Mouse (Mus musculus): ENCODE results near the gene Mfn1. TPM values are rescaled to one million over a fixed set of nuclear protein-coding genes. Genes with fewer than 3 reads are reported as not detected.

Gene Mfn1
- polyA plus RNA-seq, 1 experiment from 2014 or later, result 40.5 TPM

DNA sequence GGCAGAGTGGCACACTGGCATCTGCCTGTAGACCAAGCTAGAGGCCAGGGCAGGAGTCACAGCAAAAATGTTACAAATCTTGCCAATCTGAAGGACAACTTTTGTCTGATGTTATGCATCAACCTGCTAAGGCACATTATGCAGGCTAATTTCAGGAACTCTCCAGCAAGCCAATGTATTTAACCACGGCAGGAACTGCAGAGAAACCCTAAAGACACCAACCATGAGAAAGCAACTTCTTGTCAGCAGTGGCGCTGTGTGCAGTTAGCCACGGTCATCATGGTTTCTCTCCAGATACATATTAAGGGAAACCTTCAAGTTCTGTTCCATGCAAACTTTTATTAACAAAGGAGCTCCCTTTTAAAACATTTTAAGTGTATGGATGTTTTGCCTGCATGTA is 52.6 kb downstream of the Mfn1 start:
- no peak overlapping the region for H3K4me3 ChIP-seq (replicated peaks)
- no peaks in the 10 kb centered on the region for H3K4me1 ChIP-seq
- H3K27me3 ChIP-seq (replicated peaks), result no peaks in the 10 kb centered on the region
- H3K9ac ChIP-seq (replicated peaks), result no peak overlapping the region
- no peak overlapping the region for H3K4me2 ChIP-seq
- no peak overlapping the region for H3K27ac ChIP-seq (replicated peaks)
- peaks cover 71% of the 10 kb centered on the region for H3K36me3 ChIP-seq
- H3K9me3 ChIP-seq (replicated peaks), result no peaks in the 10 kb centered on the region
- WGBS, result 95% methylated on average over 3 of the region's 3 CpGs
- no peak for ATAC-seq (ENCODE audit: low FRiP score)

- H3K27ac ChIP-seq (replicated peaks), result no peak overlapping the region
- 94% methylated on average over 4 of the region's 4 CpGs for WGBS
- H3K4me3 ChIP-seq (replicated peaks), result no peak overlapping the region
- H3K9ac ChIP-seq (replicated peaks), result no peak overlapping the region
- peaks cover 70% of the 10 kb centered on the region for H3K36me3 ChIP-seq
- ATAC-seq (ENCODE audit: low FRiP score), result no peak
- no peaks in the 10 kb centered on the region for H3K4me1 ChIP-seq
- no peaks in the 10 kb centered on the region for H3K27me3 ChIP-seq (replicated peaks)
- no peaks in the 10 kb centered on the region for H3K9me3 ChIP-seq (replicated peaks)
- H3K4me2 ChIP-seq, result no peak overlapping the region
These were observed 54.2 kb downstream of the Mfn1 start for GRCm38 (mm10) chr3:32583489-32583888.

GRCm38 (mm10) chr3:32586274-32586673 is 57.0 kb downstream of the Mfn1 start:
- Histone ChIP-seq H3K4me1 (no peaks in the 10 kb centered on the region), H3K4me2 (no peak overlapping the region), H3K9ac (replicated peaks) (no peak overlapping the region), H3K27ac (replicated peaks) (no peak overlapping the region), H3K9me3 (replicated peaks) (no peaks in the 10 kb centered on the region), H3K36me3 (peaks cover 83% of the 10 kb centered on the region), H3K27me3 (replicated peaks) (no peaks in the 10 kb centered on the region), H3K4me3 (replicated peaks) (no peak overlapping the region)
- 93% methylated on average over 3 of the region's 3 CpGs for WGBS
- no peak for ATAC-seq (ENCODE audit: low FRiP score)

- H3K4me1 ChIP-seq, result no peaks in the 10 kb centered on the region
- peaks cover 27% of the 10 kb centered on the region for H3K36me3 ChIP-seq
- WGBS, result 20% methylated on average over 4 of the region's 4 CpGs
- no peaks in the 10 kb centered on the region for H3K9me3 ChIP-seq (replicated peaks)
- no peak overlapping the region for H3K4me3 ChIP-seq (replicated peaks)
- ATAC-seq (ENCODE audit: low FRiP score), result no peak
- no peak overlapping the region for H3K27ac ChIP-seq (replicated peaks)
- H3K9ac ChIP-seq (replicated peaks), result no peak overlapping the region
- no peaks in the 10 kb centered on the region for H3K27me3 ChIP-seq (replicated peaks)
- H3K4me2 ChIP-seq, result no peak overlapping the region
These were observed 65.8 kb downstream of the Mfn1 start for GRCm38 (mm10) chr3:32595080-32595479.

DNA sequence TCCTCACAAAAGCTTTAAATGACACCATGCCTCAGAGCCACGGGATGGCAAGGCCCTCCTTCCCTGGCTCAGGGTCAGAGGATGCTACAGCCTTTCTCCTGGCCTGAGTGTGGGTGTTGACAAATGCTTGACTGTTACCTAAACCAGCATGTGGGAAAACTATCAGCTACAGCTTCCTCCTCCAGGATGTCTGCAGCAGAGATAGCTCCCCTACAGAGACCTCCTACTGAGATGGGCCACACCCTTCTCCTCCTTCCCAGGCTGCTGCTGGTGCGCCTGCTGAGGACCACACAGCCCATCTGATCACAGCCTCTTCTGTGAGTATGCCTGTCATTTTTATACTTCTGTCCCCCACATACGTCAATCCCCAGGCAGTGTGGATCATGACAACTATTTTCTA is 70.1 kb downstream of the Mfn1 start:
- H3K4me2 ChIP-seq, result no peak overlapping the region
- 64% methylated on average over 3 of the region's 3 CpGs for WGBS
- 0 out of 2 replicates have a peak, but pooled peaks cover 10% of the 10 kb centered on the region for H3K36me3 ChIP-seq

GRCm38 (mm10) chr3:32601055-32601454 is 71.8 kb downstream of the Mfn1 start:
- WGBS, result 93% methylated on average over 10 of the region's 10 CpGs
- no peaks in the 10 kb centered on the region for H3K27me3 ChIP-seq (replicated peaks)
- no peak for ATAC-seq (ENCODE audit: low FRiP score)
- no peak overlapping the region for H3K4me3 ChIP-seq (replicated peaks)
- H3K9me3 ChIP-seq (replicated peaks), result no peaks in the 10 kb centered on the region
- no peak overlapping the region for H3K9ac ChIP-seq (replicated peaks)
- no peaks in the 10 kb centered on the region for H3K4me1 ChIP-seq
- H3K4me2 ChIP-seq, result no peak overlapping the region
- H3K27ac ChIP-seq (replicated peaks), result no peak overlapping the region
- H3K36me3 ChIP-seq, result 0 out of 2 replicates have a peak, but pooled peaks cover 8% of the 10 kb centered on the region

More for the DNA sequence above, 70.1 kb downstream of the Mfn1 start:
- H3K27ac ChIP-seq (replicated peaks), result no peak overlapping the region
- ATAC-seq (ENCODE audit: low FRiP score), result no peak
- H3K9ac ChIP-seq (replicated peaks), result no peak overlapping the region
- H3K27me3 ChIP-seq (replicated peaks), result no peaks in the 10 kb centered on the region
- H3K4me3 ChIP-seq (replicated peaks), result no peak overlapping the region
- H3K9me3 ChIP-seq (replicated peaks), result no peaks in the 10 kb centered on the region
- no peaks in the 10 kb centered on the region for H3K4me1 ChIP-seq

DNA sequence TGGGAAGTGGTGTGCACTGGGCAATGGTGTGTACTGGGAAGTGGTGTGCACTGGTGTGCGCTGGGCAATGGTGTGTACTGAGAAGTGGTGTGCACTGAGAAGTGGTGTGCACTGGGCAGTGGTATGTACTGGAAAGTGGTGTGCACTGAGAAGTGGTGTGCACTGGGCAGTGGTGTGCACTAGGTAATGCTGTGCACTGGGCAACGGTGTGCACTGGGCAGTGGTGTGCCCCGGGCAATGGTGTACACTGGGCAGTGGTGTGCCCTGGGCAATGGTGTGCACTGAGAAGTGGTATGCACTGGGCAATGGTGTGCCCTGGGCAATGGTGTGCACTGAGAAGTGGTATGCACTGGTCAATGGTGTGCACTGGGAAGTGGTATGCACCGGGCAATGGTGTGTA is 80.0 kb downstream of the Mfn1 start:
- Histone ChIP-seq H3K4me3 (replicated peaks) (no peak overlapping the region), H3K27me3 (replicated peaks) (no peaks in the 10 kb centered on the region), H3K4me1 (peaks cover 9% of the 10 kb centered on the region; the same call in 1 of the 2 replicates), H3K36me3 (0 out of 2 replicates have a peak, but pooled peaks cover 2% of the 10 kb centered on the region), H3K4me2 (no peak overlapping the region), H3K9ac (replicated peaks) (no peak overlapping the region), H3K27ac (replicated peaks) (no peak overlapping the region), H3K9me3 (replicated peaks) (no peaks in the 10 kb centered on the region)
- 98% methylated on average over 4 of the region's 4 CpGs for WGBS
- no peak for ATAC-seq (ENCODE audit: low FRiP score)

DNA sequence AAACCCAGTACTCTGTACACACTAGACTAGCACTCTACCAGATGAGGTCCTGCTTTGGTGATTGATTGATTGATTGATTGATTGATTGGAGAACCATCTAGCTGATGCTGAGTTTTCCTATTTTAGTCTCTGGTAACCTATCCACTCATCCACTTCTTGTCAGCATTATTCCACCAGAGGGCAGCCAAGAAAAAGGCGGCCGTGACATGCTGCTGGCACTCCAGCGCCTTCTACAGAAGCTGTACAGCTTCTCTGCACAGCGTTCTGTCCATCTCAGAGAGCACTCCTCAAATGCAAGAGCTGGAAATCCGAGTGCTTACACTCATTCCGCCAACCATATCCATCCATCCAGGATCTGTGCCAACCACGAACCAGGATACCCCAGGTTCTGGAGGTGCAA is 81.3 kb downstream of the Mfn1 start:
- Histone ChIP-seq H3K4me3 (replicated peaks) (no peak overlapping the region), H3K9ac (replicated peaks) (no peak overlapping the region), H3K4me2 (no peak overlapping the region), H3K36me3 (no peaks in the 10 kb centered on the region), H3K4me1 (peaks cover 21% of the 10 kb centered on the region), H3K27me3 (replicated peaks) (no peaks in the 10 kb centered on the region), H3K27ac (replicated peaks) (no peak overlapping the region), H3K9me3 (replicated peaks) (no peaks in the 10 kb centered on the region)
- 28% methylated on average over 7 of the region's 7 CpGs for WGBS
- peak; percentile 70 for ATAC-seq (ENCODE audit: low FRiP score)

- Histone ChIP-seq H3K9ac (replicated peaks) (no peak overlapping the region), H3K4me2 (no peak overlapping the region), H3K4me1 (peaks cover 24% of the 10 kb centered on the region), H3K4me3 (replicated peaks) (no peak overlapping the region), H3K27me3 (replicated peaks) (no peaks in the 10 kb centered on the region), H3K27ac (replicated peaks) (no peak overlapping the region), H3K36me3 (no peaks in the 10 kb centered on the region), H3K9me3 (replicated peaks) (no peaks in the 10 kb centered on the region)
- no peak for ATAC-seq (ENCODE audit: low FRiP score)
- 81% methylated on average over 11 of the region's 11 CpGs for WGBS
These were observed 82.4 kb downstream of the Mfn1 start for GRCm38 (mm10) chr3:32611606-32612170.

DNA sequence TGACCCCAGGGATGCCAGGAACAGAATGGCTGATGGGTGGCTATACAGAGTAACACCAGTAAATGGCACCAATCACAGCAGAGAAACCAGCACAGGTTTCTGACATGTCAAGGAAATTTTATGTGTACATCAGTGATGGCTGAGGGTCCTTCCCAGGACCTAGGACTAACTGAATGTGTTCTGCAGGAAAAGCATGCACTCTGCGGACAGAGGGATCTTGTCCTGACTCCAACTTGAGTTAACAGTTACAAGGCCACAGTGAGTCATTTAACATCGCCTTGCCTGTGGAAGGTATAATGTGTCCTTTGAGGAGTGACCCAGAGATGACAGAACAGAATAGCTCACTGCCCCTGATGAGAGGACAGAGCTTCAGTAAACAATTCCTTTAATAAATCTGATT is 85.5 kb downstream of the Mfn1 start:
- Histone ChIP-seq H3K4me2 (peak overlapping the region; percentile 62), H3K27me3 (replicated peaks) (no peaks in the 10 kb centered on the region), H3K27ac (replicated peaks) (no peak overlapping the region), H3K36me3 (no peaks in the 10 kb centered on the region), H3K4me1 (peaks cover 33% of the 10 kb centered on the region), H3K9ac (replicated peaks) (no peak overlapping the region), H3K4me3 (replicated peaks) (no peak overlapping the region), H3K9me3 (replicated peaks) (no peaks in the 10 kb centered on the region)
- ATAC-seq (ENCODE audit: low FRiP score), result no peak
- WGBS, result 65% methylated on average over 2 of the region's 2 CpGs

DNA sequence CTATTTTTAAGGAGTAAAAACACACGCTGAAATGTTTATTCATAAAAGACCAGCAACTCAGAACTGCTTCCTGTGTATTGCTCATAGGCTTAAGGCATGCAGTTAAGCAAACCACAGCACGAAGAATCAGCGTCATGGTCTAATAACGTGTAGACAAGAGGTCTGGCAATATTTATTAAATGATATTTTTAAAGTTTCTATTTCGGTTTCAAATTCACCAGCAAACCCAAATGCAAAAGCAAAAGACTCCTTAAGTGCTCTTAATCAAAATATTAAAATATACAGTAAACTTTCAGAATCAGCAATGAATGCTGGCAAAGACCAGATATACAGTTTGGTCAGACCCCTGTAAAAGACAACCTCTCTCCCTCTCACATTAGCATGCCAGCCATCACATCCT is 86.1 kb downstream of the Mfn1 start:
- Histone ChIP-seq H3K36me3 (no peaks in the 10 kb centered on the region), H3K4me2 (peak overlapping the region; percentile 62), H3K4me1 (peaks cover 33% of the 10 kb centered on the region), H3K9ac (replicated peaks) (peak overlapping the region; percentile 67; the same call in 1 of the 2 replicates), H3K9me3 (replicated peaks) (no peaks in the 10 kb centered on the region), H3K27me3 (replicated peaks) (no peaks in the 10 kb centered on the region), H3K27ac (replicated peaks) (no peak overlapping the region), H3K4me3 (replicated peaks) (peak overlapping the region; percentile 67)
- no peak for ATAC-seq (ENCODE audit: low FRiP score)
- 66% methylated on average over 5 of the region's 5 CpGs for WGBS

- WGBS, result 36% methylated on average over 5 of the region's 14 CpGs
These were observed 86.7 kb downstream of the Mfn1 start for GRCm38 (mm10) chr3:32616006-32616330.

More at GRCm38 (mm10) chr3:32616006-32616330, 86.7 kb downstream of the Mfn1 start:
- Histone ChIP-seq H3K4me1 (peaks cover 33% of the 10 kb centered on the region), H3K9me3 (replicated peaks) (no peaks in the 10 kb centered on the region), H3K27me3 (replicated peaks) (no peaks in the 10 kb centered on the region), H3K9ac (replicated peaks) (peak overlapping the region; percentile 67), H3K4me2 (peak overlapping the region; percentile 62), H3K36me3 (no peaks in the 10 kb centered on the region), H3K4me3 (replicated peaks) (peak overlapping the region; percentile 67), H3K27ac (replicated peaks) (peak overlapping the region; percentile 80)
- no peak for ATAC-seq (ENCODE audit: low FRiP score)
